Mouse (Mus musculus) midbrain, embryonic 11.5 days (tissue): Measurements from ENCODE around the gene Elfn1. TPM values are rescaled to one million over a fixed set of nuclear protein-coding genes. Genes with fewer than 3 reads are reported as not detected.

Experiments
- ATAC-seq: fragments of 200-750 bp; cut with Nextera tagmentation; 2 replicates; pipeline ENCODE4 v1.8.0; 2017; ENCODE audit warnings: moderate TSS enrichment, moderate library complexity; ENCODE audit not compliant: low FRiP score
- DNase-seq: peaks from one replicate; pipeline ENCODE4 v3.0.0; 2015; ENCODE audit warnings: low spot score; ENCODE audit errors: missing footprints
- H3K27ac ChIP-seq: fragments of 300-500 bp; sonication (generic); 2 replicates; pipeline ENCODE4 v1.5.1; 2014; ENCODE audit warnings: low read depth, low read length
- H3K27me3 ChIP-seq: fragments of 300-500 bp; sonication (generic); 2 replicates; pipeline ENCODE4 v1.6.1; 2014; ENCODE audit warnings: mild to moderate bottlenecking, low read length, moderate library complexity, mixed read lengths; ENCODE audit not compliant: control insufficient read depth, insufficient read depth
- H3K36me3 ChIP-seq: fragments of 300-500 bp; sonication (generic); 2 replicates; pipeline ENCODE4 v1.6.1; 2014; ENCODE audit warnings: mild to moderate bottlenecking, low read length, moderate library complexity, mixed read lengths; ENCODE audit not compliant: control insufficient read depth, insufficient read depth
- H3K4me1 ChIP-seq: fragments of 300-500 bp; sonication (generic); 2 replicates; pipeline ENCODE4 v1.6.1; 2014; ENCODE audit warnings: low read length; ENCODE audit not compliant: control insufficient read depth, insufficient read depth
- H3K4me2 ChIP-seq: fragments of 300-500 bp; sonication (generic); 2 replicates; pipeline ENCODE4 v1.6.1; 2014; ENCODE audit warnings: mild to moderate bottlenecking, moderate library complexity
- H3K4me3 ChIP-seq: fragments of 300-500 bp; sonication (generic); 2 replicates; pipeline ENCODE4 v1.5.1; 2014; ENCODE audit warnings: low read depth, low read length
- H3K9ac ChIP-seq: fragments of 300-500 bp; sonication (generic); 2 replicates; pipeline ENCODE4 v1.6.1; 2014; ENCODE audit warnings: low read length
- H3K9me3 ChIP-seq: fragments of 300-500 bp; sonication (generic); 2 replicates; pipeline ENCODE4 v1.6.1; 2016; ENCODE audit warnings: low read length; ENCODE audit not compliant: control insufficient read depth
- WGBS: fragments of 180-500 bp; shearing (Covaris S2); extraction: QIAGEN DNeasy Blood & Tissue Kit; methylation state at CpG from one replicate; pipeline ENCODE4 v1.1.7; 2014; 5-methylcytosine and 5-hydroxymethylcytosine counted together
- polyA plus RNA-seq: library from polyadenylated mRNA; unstranded; fragments of >200 nt; fragmentation: Nextera tagmentation; extraction: Ambion mirVana; gene quantifications from 2 replicates; pipeline ENCODE4 v1.2.1, GENCODE M21; 2014

Gene Elfn1
- polyA plus RNA-seq, 1 experiment from 2014 or later = 0.77 TPM

DNA sequence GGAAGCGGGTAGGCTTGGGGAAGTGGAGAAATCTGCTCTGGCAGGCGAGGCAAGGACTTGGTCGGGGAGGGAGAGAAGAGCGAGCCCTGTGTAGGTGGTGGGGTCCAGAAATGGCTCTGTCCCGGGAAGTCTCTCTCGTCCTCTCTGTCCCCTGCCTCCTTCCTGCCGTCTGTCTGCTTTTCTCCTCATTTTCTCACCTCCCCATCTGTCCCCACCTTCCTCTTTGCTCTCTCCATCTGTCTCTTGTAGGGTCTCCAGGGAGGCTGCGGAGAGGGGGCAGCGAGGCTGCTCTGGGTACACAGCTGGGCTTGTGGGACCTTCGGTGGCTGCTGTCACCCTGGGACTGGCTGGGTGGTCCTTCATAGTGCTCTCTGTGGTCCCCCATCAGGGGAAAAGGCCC is 18.4 kb upstream of the Elfn1 start:
- WGBS = 53% methylated on average over 10 of the region's 10 CpGs
- Histone ChIP-seq H3K4me1 (peaks cover 12% of the 10 kb centered on the region), H3K9me3 (no peaks in the 10 kb centered on the region), H3K27me3 (no peaks in the 10 kb centered on the region), H3K27ac (no peak overlapping the region), H3K9ac (no peak overlapping the region), H3K4me2 (no peak overlapping the region), H3K4me3 (no peak overlapping the region), H3K36me3 (no peaks in the 10 kb centered on the region)
- ATAC-seq = no peak
- DNase-seq = peak; percentile 82

DNA sequence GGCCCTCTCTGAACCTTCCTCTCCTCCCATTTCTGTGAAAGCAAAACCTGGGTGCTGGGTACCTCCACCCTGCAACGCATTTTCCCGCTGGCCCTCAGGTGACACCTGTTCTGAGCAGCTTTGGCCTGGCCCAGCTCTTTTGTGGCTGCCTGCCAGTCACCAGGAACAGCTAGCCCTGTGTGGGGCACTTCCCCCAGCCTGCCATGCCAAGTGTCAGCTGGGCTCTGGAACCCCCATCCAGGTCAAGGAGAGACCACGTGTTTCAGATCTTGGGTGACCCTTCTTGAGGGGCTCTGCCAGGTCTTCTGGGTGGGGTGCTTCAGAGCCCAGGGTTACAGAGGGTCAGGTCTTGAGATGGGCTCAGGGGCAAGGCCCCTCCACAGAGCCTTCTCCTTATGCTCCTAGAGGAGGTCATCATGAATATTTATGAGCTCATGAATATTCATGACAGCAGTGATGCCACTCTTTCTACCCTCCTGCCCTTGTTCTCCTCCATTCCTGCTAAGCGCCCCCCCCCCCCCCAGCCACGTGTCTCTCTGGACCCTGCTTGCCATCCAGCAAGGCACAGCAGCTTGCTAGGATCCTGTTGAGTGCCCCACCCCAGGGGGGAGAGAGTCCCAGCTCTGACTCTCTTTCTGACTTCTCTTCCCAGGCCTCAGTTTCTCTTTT is 15.3 kb upstream of the Elfn1 start:
- Histone ChIP-seq H3K27me3 (no peaks in the 10 kb centered on the region), H3K4me2 (no peak overlapping the region), H3K4me1 (peaks cover 12% of the 10 kb centered on the region), H3K9ac (peak overlapping the region; percentile 42), H3K9me3 (no peaks in the 10 kb centered on the region), H3K27ac (peak overlapping the region; percentile 51), H3K4me3 (no peak overlapping the region), H3K36me3 (no peaks in the 10 kb centered on the region)
- 23% methylated on average over 4 of the region's 5 CpGs for WGBS
- peak; percentile 95 for DNase-seq
- ATAC-seq = peak; percentile 88

DNA sequence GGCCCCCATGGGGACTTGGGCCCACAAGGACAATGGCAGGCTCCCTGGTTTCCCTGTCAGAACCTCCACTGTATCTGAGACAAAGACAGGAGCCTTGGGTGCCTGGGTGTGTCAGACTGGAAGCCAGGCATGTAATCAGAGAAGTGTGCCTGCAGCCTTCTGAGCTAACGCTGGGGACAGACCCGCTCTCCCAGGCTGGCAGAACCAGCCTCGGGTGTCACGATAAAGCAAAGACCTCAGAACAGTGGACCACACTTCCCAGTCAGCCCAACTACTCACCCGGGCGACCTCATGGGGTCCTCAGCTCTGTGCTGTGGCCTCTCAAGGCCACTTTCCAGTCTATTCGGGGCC is 14.8 kb upstream of the Elfn1 start:
- peak overlapping the region; percentile 42 for H3K9ac ChIP-seq
- 29% methylated on average over 7 of the region's 7 CpGs for WGBS
- H3K4me2 ChIP-seq = no peak overlapping the region

DNA sequence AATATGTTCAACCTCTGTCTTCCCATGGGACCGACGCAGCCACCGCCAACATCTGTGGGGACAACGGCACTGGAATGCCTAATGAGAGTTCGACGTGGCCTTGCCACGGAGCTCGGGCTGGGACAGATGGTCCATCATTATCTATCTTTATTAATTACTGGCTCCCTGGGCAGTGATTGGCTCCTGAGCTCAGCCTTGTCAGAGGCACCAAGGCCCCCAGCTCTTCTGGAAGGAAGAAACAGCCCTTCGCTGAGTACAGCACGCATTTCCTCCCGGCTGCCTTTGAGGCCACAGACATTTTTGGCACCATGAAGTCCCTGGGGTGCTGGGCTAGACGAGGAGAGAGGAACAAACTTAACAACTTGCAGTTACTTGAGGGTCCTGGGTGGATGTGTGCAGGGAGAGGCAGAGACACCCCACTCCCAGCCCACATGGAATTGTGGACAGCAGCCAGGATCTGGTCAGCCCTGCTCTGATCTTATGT is 13.7 kb upstream of the Elfn1 start:
- ATAC-seq (peak; percentile 43; the same call in 1 of the 2 replicates), DNase-seq (no peak)
- Histone ChIP-seq H3K27ac (0 out of 2 replicates have a peak overlapping the region, but pooled peaks have one; percentile 30), H3K27me3 (no peaks in the 10 kb centered on the region), H3K9me3 (no peaks in the 10 kb centered on the region), H3K4me3 (no peak overlapping the region), H3K9ac (no peak overlapping the region), H3K4me1 (peaks cover 12% of the 10 kb centered on the region), H3K4me2 (no peak overlapping the region), H3K36me3 (no peaks in the 10 kb centered on the region)
- 69% methylated on average over 12 of the region's 12 CpGs for WGBS

More for the DNA sequence above, 14.8 kb upstream of the Elfn1 start:
- H3K9me3 ChIP-seq = no peaks in the 10 kb centered on the region
- DNase-seq (no peak), ATAC-seq (peak; percentile 53)
- H3K4me3 ChIP-seq = no peak overlapping the region
- no peaks in the 10 kb centered on the region for H3K36me3 ChIP-seq
- H3K27ac ChIP-seq = peak overlapping the region; percentile 51
- peaks cover 12% of the 10 kb centered on the region for H3K4me1 ChIP-seq
- no peaks in the 10 kb centered on the region for H3K27me3 ChIP-seq

DNA sequence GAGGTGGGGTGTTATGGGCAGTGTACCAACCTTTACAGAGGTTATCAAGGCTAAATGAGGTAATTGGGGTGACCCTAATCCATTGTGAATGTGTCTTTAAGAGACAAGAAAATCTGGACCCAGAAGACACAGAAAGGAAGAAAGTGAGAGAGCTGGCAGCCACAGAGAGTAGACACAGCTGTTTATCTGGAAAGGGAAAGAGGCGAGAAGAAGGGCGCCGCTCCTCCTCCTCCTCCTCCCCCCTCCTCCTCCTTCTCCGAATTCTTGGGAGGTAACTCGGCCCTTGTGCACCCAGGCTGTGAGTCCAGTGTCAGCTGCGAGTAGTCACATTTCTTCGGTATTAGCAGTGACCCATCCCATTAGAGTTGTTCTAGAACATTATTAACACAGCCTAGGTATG is 8.7 kb upstream of the Elfn1 start:
- Histone ChIP-seq H3K27ac (no peak overlapping the region), H3K36me3 (no peaks in the 10 kb centered on the region), H3K4me2 (no peak overlapping the region), H3K9me3 (no peaks in the 10 kb centered on the region), H3K4me1 (no peaks in the 10 kb centered on the region), H3K9ac (no peak overlapping the region), H3K4me3 (no peak overlapping the region), H3K27me3 (no peaks in the 10 kb centered on the region)
- DNase-seq = no peak
- 54% methylated on average over 7 of the region's 7 CpGs for whole genome bisulfite sequencing
- no peak for ATAC-seq

DNA sequence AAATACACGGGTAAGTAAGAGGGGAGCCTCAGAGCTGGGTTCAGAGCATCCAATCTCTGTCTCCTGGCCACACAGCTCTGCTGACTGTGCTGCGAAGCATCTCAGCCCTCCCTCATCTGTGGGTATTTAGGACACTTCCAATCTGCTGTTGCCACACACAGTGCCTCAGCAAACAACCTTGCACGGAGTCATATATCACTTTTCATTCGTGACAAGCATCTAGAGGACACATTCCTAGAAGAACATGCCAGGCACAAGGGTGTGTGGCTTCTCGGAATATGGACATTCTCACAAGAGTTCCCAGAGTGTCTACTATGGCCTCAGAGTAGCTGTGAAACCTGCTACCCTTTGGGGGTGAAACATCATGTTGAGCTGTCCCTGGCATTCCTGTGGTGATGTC is 2.6 kb upstream of the Elfn1 start:
- Histone ChIP-seq H3K4me1 (peaks cover 26% of the 10 kb centered on the region), H3K27me3 (peaks cover 47% of the 10 kb centered on the region), H3K9ac (no peak overlapping the region), H3K4me3 (no peak overlapping the region), H3K36me3 (no peaks in the 10 kb centered on the region), H3K4me2 (no peak overlapping the region), H3K9me3 (no peaks in the 10 kb centered on the region), H3K27ac (no peak overlapping the region)
- ATAC-seq (no peak), DNase-seq (no peak)
- 76% methylated on average over 5 of the region's 5 CpGs for WGBS

DNA sequence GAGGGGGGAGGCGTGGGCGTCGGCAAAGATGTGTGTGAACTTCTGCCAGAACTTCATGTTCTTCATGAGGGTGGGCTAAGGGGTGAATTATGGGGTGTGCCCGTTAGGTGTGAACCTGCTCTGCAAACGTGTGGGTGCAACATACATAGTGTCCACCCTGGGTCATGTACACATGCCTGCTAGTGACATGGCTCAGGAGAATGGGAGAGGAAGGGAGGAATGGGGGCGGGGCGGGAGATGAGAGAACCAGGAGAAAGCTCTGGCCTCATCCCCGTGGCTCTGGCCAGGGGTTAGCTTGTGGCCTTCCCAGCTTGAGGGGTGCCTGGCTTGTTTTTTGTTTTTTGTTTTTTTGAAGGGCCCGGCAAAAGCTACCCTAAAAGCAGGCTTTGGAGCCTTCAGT is 1.2 kb upstream of the Elfn1 start:
- Histone ChIP-seq H3K9me3 (no peaks in the 10 kb centered on the region), H3K36me3 (no peaks in the 10 kb centered on the region), H3K9ac (no peak overlapping the region), H3K4me3 (no peak overlapping the region), H3K4me1 (peaks cover 34% of the 10 kb centered on the region), H3K4me2 (no peak overlapping the region; the same call in 1 of the 2 replicates), H3K27ac (no peak overlapping the region), H3K27me3 (peaks cover 61% of the 10 kb centered on the region)
- 36% methylated on average over 9 of the region's 9 CpGs for WGBS
- DNase-seq (no peak), ATAC-seq (no peak)

DNA sequence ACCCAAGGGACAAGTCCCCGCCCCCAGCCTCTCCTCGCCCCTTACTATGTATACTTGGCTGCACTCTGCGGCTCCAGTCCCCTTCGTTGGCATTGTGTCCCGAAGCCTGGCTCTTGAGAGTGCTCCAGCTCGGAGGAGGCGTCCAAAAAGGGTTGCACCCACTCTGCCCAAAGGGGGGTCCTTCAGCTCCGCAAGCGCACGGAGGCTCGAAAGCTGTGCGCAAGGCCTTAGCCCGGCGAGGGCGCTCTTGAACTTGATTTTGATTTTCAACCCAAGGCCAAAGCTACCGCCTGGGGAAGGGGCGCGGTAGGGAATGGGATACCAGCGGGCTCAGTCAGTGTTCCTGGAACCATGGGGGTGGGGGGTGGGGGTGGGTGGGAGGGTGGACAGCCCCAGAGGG is 502 bp upstream of the Elfn1 start:
- Histone ChIP-seq H3K27me3 (peaks cover 68% of the 10 kb centered on the region), H3K9ac (peak overlapping the region; percentile 16; the same call in 1 of the 2 replicates), H3K36me3 (no peaks in the 10 kb centered on the region), H3K9me3 (no peaks in the 10 kb centered on the region), H3K4me3 (peak overlapping the region; percentile 62), H3K4me2 (peak overlapping the region; percentile 97), H3K27ac (no peak overlapping the region), H3K4me1 (peaks cover 40% of the 10 kb centered on the region)
- 0% methylated on average over 19 of the region's 19 CpGs for WGBS
- DNase-seq = peak; percentile 94
- peak; percentile 7; the same call in 1 of the 2 replicates for ATAC-seq

DNA sequence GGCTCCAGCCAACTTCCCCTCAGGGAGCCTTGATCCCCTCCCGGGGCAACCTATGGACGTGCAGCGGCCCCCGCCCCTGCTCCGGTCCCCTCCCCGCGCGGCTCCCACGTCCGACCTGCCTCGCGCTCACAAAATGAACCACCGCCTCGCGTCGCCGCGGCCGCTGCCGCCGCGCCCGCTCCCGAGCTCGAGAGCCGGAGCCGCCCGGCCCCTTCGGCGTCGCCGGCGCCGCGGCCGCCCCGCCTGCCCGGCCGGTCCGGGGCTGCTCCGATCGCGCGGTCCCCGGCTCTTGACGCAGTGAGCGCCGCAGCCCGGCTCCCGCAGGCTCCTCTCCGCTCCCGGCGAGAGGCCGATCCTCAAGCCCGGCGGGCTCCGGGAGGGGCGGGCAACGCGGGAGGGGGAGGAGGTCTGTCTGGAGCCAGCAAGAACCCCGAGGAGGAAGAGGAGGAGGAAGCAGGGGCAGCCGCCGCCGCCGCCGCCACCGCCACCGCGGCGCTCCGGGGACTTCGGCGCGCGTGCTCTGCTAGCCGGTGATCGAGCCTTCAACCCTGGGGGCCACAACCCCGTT is 584 bp downstream of the Elfn1 start:
- Histone ChIP-seq H3K4me3 (peak overlapping the region; percentile 62), H3K27ac (no peak overlapping the region), H3K27me3 (peaks cover 78% of the 10 kb centered on the region), H3K4me1 (peaks cover 47% of the 10 kb centered on the region), H3K36me3 (no peaks in the 10 kb centered on the region), H3K9me3 (no peaks in the 10 kb centered on the region), H3K9ac (peak overlapping the region; percentile 76), H3K4me2 (peak overlapping the region; percentile 97)
- DNase-seq (no peak), ATAC-seq (peak; percentile 33; the same call in 1 of the 2 replicates)
- under 1% methylated on average over 58 of the region's 78 CpGs for WGBS
